Mouse (Mus musculus) liver, embryonic 16.5 days (tissue): ENCODE measurements around the gene Glipr1l2. TPM values are rescaled to one million over a fixed set of nuclear protein-coding genes. Genes with fewer than 3 reads are reported as not detected.
A peak's percentile ranks its signal among the peaks of the same experiment; 100 is the strongest.
"Not testable (repeated sequence)": the region's sequence is repeated elsewhere in the genome, so short reads cannot be mapped to it uniquely, and the experiment has no call there.

Source experiments
- ATAC-seq: fragments of 200-750 bp; cut with Nextera tagmentation; 2 replicates; pipeline ENCODE4 v1.8.0; 2017; ENCODE audit warnings: low read depth, mild to moderate bottlenecking, moderate number of reproducible peaks, moderate library complexity
- H3K27ac ChIP-seq: fragments of 300-500 bp; sonication (generic); 2 replicates; pipeline ENCODE4 v1.5.1; 2014; ENCODE audit warnings: mild to moderate bottlenecking, low read length
- H3K27me3 ChIP-seq: fragments of 300-500 bp; sonication (generic); 2 replicates; pipeline ENCODE4 v1.6.1; 2014; ENCODE audit warnings: low read depth, low read length, mixed read lengths; ENCODE audit not compliant: control insufficient read depth, insufficient read depth
- H3K36me3 ChIP-seq: fragments of 300-500 bp; sonication (generic); 2 replicates; pipeline ENCODE4 v1.6.1; 2014; ENCODE audit warnings: mild to moderate bottlenecking; ENCODE audit not compliant: control insufficient read depth, insufficient read depth
- H3K4me1 ChIP-seq: fragments of 300-500 bp; sonication (generic); 2 replicates; pipeline ENCODE4 v1.6.1; 2014; ENCODE audit warnings: low read depth, low read length, mixed read lengths; ENCODE audit not compliant: control insufficient read depth
- H3K4me2 ChIP-seq: fragments of 300-500 bp; sonication (generic); 2 replicates; pipeline ENCODE4 v1.6.1; 2014; ENCODE audit warnings: low read depth, low read length, mixed read lengths
- H3K4me3 ChIP-seq: fragments of 300-500 bp; sonication (generic); 2 replicates; pipeline ENCODE4 v1.5.1; 2014; ENCODE audit warnings: low read depth, mild to moderate bottlenecking, low read length
- H3K9ac ChIP-seq: fragments of 300-500 bp; sonication (generic); 2 replicates; pipeline ENCODE4 v1.6.1; 2014; ENCODE audit warnings: low read depth, low read length
- H3K9me3 ChIP-seq: fragments of 300-500 bp; sonication (generic); replicated peaks from 2 replicates; pipeline ENCODE4 v1.6.1; 2016; ENCODE audit warnings: low read length; ENCODE audit not compliant: control insufficient read depth
- WGBS: fragments of 180-500 bp; shearing (Covaris S2); extraction: QIAGEN DNeasy Blood & Tissue Kit; methylation state at CpG from one replicate; pipeline ENCODE4 v1.1.7; 2014; ENCODE audit not compliant: insufficient replicate concordance; 5-methylcytosine and 5-hydroxymethylcytosine counted together
- polyA plus RNA-seq: library from polyadenylated mRNA; unstranded; fragments of >200 nt; fragmentation: Nextera tagmentation; extraction: Ambion mirVana; gene quantifications from 2 replicates; pipeline ENCODE4 v1.2.1, GENCODE M21; 2015

Gene Glipr1l2
- polyA plus RNA-seq, 1 experiment from 2014 or later = not detected

DNA sequence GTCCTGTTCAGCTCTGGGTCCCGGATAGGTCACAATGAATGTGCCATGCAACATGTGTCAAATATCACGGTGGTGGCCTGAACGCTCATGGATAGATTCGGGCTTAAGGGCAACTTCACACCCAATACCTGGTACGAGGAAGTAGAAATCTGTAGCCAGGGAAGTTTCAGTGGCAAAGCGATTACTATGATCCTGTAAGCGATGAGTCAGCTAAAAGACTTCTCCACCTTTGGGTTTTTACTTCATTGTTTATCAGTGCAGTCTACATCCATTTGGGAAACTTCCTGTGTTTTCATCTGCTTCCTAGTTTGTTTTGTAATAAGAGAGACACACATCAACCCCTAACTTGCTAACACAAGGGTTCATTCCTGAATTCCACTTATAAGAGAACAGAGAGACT, 27.2 kb downstream of the Glipr1l2 start:
- Histone ChIP-seq H3K9me3 (no peaks in the 10 kb centered on the region), H3K36me3 (no peaks in the 10 kb centered on the region), H3K9ac (no peak overlapping the region), H3K27ac (no peak overlapping the region), H3K4me1 (no peaks in the 10 kb centered on the region), H3K4me2 (no peak overlapping the region), H3K4me3 (no peak overlapping the region), H3K27me3 (no peaks in the 10 kb centered on the region)
- WGBS = 65% methylated on average over 7 of the region's 7 CpGs
- ATAC-seq = no peak

DNA sequence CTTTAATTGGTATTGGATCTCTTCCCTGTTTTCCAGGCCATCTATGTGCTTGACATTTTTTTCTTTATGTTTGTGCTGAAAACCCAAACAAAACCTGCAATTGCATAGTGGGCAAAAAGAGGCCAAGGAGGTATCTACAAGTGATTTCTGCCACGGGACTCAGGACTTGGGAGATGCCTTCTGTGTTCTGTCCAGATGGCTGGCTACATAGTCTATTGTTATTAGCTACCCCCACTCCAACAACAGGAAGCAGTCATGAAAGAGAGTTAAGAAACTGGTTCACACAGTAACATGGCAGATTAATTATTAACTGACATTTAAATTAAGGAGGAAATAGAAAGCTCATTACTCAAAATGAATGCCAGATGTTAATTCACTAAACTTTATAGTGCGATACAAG, 41.9 kb downstream of the Glipr1l2 start:
- H3K4me2 ChIP-seq, H3K9ac ChIP-seq, H3K27ac ChIP-seq, H3K4me1 ChIP-seq, ATAC-seq, H3K36me3 ChIP-seq, H3K9me3 ChIP-seq, H3K4me3 ChIP-seq, H3K27me3 ChIP-seq: not testable (repeated sequence)
- WGBS = 46% methylated on average over 2 of the region's 2 CpGs

DNA sequence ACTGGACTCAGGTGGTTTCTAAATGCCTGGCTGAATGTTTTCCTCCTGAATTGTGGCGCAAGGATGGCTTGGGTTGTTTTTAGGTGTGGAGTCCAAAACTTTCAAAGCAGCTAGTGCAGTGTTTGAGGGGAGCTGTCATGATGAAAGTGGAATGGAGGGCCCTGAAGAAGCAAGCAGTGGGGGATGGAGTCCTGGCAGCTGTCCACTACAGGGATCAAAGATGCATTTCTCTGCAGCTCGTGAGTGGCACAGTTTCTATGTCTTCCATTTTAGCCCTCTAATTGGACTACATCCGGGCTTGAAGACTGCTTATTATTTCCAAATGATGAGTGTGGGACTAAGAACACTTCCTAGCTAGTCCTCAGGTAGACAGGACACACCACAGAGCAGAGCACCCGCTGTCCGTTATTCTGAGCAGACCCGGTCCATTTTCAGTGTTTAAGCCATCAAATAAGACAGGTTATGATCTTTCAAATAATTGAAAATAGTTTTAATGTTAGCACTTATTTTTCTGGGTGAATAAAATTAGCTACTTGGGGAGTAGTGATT, 44.6 kb downstream of the Glipr1l2 start:
- ATAC-seq, H3K4me1 ChIP-seq, H3K36me3 ChIP-seq, H3K4me2 ChIP-seq, H3K9ac ChIP-seq, H3K27me3 ChIP-seq, H3K4me3 ChIP-seq, H3K9me3 ChIP-seq, H3K27ac ChIP-seq: not testable (repeated sequence)
- WGBS = 58% methylated on average over 6 of the region's 6 CpGs

DNA sequence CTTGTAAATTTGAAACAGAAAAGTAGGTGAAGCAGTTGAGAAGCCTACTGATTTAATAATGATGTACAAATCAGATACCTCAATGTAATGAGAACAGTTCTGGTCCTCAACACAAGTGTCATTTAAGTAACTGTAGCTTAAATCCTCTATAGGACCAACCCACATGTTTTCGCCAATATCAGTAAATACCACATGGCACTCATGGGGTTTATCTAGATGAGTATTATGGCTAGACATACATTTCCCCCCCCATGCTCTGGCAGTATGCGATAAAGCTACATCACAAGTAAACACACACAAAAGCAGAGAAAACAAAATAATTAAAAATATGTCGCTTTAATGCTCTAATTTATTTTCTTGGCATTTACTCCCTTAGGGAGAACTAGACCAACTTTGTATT, 49.0 kb downstream of the Glipr1l2 start:
- Histone ChIP-seq H3K4me1 (no peaks in the 10 kb centered on the region), H3K4me3 (no peak overlapping the region), H3K27ac (no peak overlapping the region), H3K9ac (no peak overlapping the region), H3K4me2 (no peak overlapping the region), H3K27me3 (no peaks in the 10 kb centered on the region), H3K9me3 (no peaks in the 10 kb centered on the region), H3K36me3 (no peaks in the 10 kb centered on the region)
- WGBS = 59% methylated on average over 3 of the region's 3 CpGs
- peak; percentile 73; the same call in 1 of the 2 replicates for ATAC-seq

DNA sequence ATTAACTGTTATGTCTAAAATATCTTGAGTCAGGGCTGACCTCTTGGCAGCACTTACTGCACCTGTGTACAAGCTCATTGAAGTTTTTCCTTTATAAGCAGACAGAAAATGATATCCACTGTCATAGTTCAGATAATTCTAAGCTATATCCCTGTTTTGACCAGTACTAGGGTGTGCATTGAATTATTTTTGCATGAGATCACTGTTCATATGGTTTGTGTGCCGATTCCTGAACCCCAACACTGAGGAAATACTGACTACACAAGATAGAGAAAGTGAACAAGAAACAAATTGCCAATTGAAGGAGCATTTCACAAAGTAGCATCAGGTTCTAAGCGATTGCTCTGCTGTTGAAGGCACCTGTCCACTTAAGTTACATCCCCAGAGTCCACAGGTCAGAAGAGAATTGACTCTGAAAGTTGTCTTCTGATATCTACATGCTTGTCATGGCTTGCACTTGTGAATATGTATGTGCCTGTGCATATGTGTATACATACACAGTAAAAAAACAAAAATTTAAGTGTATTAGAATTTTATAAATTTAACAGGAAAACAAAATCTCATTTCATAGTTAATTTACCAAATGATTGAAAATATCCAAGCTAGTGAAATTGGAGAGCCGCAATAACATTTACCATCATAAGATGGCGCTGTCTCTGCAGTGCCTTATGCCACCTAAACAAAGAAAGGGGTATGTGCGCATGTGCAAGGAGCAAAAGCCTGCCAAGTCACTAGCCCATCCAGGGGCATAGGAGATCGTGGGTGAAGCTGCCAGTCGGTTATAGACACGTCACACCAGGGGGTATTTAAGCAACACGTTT, 55.1 kb downstream of the Glipr1l2 start:
- H3K9ac ChIP-seq = no peak overlapping the region
- no peak overlapping the region for H3K27ac ChIP-seq
- H3K4me1 ChIP-seq = no peaks in the 10 kb centered on the region
- no peaks in the 10 kb centered on the region for H3K36me3 ChIP-seq
- H3K4me3 ChIP-seq = no peak overlapping the region
- H3K9me3 ChIP-seq = no peaks in the 10 kb centered on the region
- H3K27me3 ChIP-seq = no peaks in the 10 kb centered on the region
- H3K4me2 ChIP-seq = peak overlapping the region; percentile 24; the same call in 1 of the 2 replicates
- 0 out of 2 replicates have a peak, but pooled peaks have one; percentile 32 for ATAC-seq
- WGBS = 12% methylated on average over 9 of the region's 9 CpGs

DNA sequence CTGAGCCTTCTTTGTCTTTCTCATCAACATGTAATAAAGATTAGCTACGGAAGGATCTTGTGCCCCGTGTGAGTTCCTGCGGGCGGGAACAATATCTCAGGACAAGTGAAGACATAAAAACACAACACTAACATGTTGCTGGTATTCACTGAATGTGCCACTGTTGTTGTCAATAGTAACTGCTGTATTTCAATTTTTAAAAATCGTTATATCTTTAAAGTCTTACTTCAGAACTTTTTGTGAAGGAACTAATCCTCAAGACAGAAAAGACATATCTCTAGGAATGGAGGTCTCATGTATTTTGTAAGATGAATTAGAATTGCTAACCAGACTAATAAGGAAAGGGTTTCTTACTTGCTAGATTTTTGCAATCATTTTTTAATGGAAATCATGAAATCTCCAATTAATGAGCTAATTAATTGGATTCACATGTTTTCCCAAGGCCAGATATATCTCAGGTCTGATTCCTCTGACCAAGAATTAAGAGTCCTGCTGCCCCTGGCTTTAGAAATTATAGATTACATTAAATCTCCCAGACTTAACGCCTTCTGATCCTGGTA, 55.8 kb downstream of the Glipr1l2 start:
- H3K27me3 ChIP-seq = no peaks in the 10 kb centered on the region
- H3K4me3 ChIP-seq = no peak overlapping the region
- no peak overlapping the region for H3K27ac ChIP-seq
- no peaks in the 10 kb centered on the region for H3K9me3 ChIP-seq
- H3K9ac ChIP-seq = no peak overlapping the region
- 27% methylated on average over 6 of the region's 6 CpGs for WGBS
- H3K36me3 ChIP-seq = no peaks in the 10 kb centered on the region
- H3K4me2 ChIP-seq = peak overlapping the region; percentile 24; the same call in 1 of the 2 replicates
- no peak for ATAC-seq
- H3K4me1 ChIP-seq = no peaks in the 10 kb centered on the region

DNA sequence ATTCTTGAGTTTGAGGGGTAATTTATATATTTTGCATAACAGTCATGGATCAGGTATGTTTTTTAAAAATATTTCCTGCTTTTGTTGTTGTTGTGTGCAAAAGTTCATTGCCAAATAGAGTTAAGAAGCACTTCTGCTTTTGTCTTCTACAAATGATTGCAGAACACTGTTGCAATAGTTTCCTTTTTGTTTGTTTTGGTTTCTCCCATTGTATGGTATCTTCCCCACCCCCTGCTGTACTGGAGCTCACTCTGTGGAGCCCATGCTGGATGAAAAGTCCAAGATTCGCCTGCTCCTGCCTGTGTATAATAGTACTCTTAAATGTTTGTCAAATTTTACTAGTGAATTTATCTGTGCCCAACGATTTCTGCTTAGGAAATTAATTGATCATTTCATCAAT, 56.7 kb downstream of the Glipr1l2 start:
- H3K9ac ChIP-seq = no peak overlapping the region
- no peak overlapping the region for H3K4me2 ChIP-seq
- H3K27me3 ChIP-seq = no peaks in the 10 kb centered on the region
- H3K4me3 ChIP-seq = no peak overlapping the region
- WGBS = 24% methylated on average over 2 of the region's 2 CpGs
- ATAC-seq = 0 out of 2 replicates have a peak, but pooled peaks have one; percentile 59
- H3K36me3 ChIP-seq = no peaks in the 10 kb centered on the region
- H3K9me3 ChIP-seq = no peaks in the 10 kb centered on the region
- H3K4me1 ChIP-seq = no peaks in the 10 kb centered on the region
- H3K27ac ChIP-seq = no peak overlapping the region
